Mouse (Mus musculus) gastrocnemius, adult 18-20 months (tissue): ENCODE measurements around the gene Kpna6. TPM values are rescaled to one million over a fixed set of nuclear protein-coding genes. Genes with fewer than 3 reads are reported as not detected.

Experiments
- DNase-seq: peaks from one replicate; pipeline ENCODE4 v3.0.0; 2021; ENCODE audit warnings: low spot score
- total RNA-seq, 2 experiments: library from RNA; stranded (reverse); gene quantifications; 2 replicates each; pipeline ENCODE4 v1.2.3; 2021

Gene Kpna6
- total RNA-seq, 2 experiments from 2014 or later = 74.1 to 78.0 TPM

DNA sequence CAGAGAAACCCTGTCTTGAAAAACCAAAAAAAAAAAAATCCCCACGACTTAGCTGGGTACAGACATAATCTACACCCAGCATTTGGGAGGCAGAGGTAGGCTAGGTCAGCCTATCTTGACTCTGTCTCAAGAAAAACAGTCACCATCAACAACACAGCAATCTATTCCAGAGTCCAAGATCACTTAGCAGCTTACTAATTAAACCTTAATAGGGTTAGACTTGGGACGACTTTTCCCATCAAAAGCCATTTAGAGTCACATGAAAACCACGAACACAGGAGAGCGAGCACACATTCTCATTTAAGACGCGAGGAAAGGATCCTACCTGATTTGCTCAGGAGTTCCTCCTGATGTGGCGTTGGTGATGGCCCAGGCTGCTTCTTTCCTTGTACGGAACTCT lies 22.2 kb downstream of the Kpna6 start:
- DNase-seq = no peak

DNA sequence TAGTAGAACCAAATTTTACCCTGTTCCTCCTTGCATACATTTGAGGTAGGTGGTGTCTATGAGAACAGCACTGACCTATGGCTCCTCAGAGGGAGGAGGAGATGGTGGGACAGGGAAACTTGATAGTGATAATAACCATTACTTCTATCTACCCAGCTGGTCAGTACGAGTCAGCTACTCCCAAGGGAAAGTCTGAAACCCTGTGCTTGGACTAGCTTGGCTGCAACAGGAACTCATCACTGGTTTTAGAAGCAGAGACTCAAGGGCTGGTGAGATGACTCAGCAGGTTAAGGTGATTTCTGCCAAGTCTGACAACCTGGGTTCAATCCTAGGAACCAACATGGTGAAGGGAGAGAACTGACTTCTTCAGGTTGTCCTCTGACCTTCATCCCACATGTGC lies 23.9 kb downstream of the Kpna6 start:
- no peak for DNase-seq

DNA sequence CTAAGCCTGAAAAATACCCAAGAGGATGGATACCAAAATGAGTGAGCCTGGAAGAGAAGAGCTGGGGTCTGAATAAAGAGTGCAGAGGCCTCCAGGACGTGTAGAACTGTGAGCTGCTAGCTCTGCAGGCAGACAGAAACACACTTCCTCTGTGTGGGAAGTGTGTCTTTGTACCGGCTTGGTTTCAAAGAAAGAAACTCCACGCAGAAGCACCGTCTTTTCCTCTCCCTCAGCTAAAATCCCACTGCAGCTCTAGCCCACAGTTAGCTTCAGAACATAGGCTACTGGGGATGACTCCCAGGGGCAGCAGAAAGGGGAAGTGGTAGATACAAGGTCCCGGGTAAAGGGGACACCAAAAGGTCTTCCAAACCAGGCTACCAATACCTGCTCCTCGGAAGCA lies 27.4 kb downstream of the Kpna6 start:
- no peak for DNase-seq

DNA sequence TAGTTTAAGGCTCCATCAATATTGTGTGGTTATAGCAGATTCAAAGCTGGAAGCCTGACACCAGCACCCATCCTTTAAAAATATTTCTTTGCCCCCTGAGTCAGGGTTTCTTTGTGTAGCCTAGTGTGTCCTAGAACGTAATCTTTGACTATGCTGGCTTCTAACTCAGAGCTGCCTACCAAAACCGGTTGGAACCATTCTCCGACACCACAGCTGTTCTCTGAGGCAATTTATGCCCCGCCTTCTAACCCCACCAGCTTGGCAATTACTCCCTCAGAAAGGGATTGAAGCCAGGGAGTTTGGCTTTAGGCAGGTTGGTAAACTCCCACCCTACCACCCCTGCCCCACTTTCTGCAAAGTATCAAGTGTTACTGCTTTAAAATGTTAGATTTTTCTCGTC lies 30.8 kb downstream of the Kpna6 start:
- peak; percentile 13 for DNase-seq

DNA sequence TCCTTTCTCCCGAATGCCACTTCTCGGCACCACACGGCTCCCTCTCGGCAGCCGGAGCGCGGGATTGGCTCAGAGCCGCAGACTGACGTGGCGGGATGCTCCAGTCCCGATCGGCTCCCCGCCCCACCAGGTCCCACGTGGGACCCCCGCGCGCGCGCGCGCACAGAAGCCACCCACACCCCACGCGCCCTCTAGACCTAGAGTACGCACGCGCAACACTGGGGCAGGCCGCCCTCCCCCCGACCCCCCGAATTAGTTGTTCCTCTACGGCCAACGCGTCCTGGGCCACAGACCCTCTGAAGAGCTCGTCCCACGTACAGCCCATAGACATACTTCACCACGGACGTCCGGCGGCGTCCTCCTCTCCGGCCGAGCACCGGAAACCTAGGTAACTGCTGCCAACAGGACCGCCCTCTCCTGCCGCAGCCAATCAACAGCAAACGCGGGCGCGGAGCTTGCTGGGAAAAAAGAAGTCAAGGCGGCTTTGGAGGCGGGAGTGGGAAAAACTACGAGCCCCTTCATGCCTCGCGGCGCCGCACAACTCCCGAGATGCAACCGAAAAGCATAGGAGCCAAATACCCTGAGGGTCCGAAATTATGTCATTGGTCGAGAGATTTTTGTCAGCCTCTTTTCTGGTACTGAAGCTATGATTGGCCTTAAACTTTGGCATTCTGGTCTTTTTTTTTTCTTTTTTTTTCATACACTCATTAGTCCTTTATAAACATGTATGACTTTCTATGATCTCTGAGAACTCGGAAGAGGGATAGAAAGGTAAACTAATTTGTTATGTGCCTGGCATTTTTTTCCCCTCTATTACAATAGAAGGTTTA lies 31.7 kb downstream of the Kpna6 start, which contains the start of gene Txlna:
Gene Txlna (minus strand): TSS at position 428 of the 830 bp plus-strand sequence.
- peak; percentile 97 for DNase-seq

DNA sequence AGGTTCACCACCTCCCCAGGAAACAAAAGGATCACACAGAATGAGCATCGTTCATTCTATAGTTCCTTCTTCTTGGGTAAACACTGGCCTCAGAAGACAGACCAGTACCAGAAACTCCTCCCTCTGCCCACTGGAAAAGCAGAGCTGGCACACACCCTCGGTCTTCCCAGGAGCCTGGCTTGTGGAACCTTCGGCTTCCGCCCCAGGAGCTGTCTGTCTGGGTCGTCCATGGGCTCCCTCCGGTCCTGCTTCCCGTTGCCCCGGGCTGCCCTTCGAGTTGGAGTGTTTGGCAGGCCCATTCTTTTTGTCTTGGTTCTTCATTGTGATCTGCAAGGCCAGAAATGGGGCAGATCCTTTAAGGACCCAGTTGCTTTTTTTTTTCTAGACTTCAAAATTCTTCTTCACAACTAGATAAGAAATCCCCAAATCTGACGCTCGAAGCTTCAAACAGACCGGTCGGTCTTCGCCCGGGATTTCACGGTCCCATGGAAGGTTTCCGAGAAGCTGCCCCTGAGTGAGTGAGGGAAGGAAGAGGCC lies 32.4 kb downstream of the Kpna6 start:
- peak; percentile 14 for DNase-seq

DNA sequence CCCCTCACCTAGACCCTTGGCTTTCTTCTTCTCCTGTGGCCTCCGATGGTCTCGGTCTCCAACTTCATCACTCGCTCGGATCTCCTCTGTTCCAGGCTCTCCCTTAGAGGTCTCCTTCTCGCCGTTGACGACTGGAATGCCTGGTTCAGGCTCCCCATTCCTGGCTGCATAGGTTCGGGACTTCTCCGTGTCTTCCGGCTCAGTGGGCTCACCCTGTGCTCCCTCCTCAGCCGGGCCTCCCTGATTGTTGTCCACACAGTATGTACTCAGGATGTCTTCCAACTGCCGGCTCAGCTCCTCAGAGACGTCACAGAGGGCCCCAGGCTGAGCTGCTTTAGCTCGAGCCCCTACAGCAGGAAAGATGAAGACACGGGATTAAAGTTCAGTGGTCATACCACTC lies 33.3 kb downstream of the Kpna6 start:
- DNase-seq = no peak

DNA sequence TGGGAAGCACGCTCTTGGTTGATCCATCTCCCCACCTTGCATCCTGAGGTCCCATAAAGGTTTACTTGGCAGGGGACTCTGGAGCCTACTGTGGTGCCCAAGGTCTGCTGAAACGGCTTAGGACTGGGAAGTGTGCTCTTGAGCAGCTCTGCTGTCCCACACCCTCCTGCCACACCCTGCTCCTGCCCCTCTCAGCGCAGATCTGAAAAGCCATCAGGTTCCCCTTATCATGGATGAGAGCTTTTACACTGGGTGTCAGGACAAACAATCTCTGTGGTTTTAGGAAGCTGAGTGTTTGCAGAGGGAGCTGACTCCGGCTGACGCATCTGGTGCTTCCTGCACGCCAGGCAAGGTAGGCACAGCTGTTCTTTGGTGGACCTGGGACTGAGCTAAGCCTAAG lies 38.7 kb downstream of the Kpna6 start:
- no peak for DNase-seq

DNA sequence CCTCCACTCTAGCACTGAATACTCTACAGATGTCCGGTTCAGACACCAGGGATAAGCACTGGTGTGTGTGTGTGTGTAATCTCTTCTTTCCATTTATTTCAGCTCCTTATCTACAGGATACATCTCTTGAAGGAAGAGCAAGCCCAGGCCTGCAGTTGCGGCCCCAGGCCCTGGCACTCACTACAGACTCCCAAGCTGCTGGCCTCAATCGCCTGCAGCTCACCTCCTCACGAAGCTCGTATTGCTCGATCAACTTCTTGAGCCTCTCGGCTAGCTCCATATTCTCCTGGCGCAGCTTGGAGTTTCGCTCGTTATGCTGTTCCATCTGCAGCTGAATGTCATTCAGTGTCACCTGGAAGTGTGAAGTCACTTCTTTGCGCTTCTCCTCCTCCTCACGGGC lies 40.7 kb downstream of the Kpna6 start:
- DNase-seq = no peak

DNA sequence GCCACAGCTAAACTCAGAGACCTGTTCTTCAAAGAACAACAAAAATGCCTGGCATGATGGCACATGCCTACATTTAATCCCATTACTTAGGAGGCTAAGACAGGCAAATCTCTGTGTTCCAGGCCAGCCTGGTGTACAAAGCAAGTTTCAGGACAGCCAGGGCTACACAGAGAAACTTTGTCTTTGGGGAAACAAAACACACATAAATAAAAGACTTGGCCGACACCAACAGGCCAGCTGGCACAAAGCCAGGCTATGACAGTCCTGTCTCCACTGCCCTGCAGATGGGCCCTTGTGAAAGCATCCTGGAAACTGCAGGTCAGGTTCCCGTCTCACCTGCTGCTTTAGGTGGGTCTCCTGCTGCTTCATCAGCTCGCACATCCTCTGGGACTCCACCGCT lies 41.6 kb downstream of the Kpna6 start:
- DNase-seq = no peak

DNA sequence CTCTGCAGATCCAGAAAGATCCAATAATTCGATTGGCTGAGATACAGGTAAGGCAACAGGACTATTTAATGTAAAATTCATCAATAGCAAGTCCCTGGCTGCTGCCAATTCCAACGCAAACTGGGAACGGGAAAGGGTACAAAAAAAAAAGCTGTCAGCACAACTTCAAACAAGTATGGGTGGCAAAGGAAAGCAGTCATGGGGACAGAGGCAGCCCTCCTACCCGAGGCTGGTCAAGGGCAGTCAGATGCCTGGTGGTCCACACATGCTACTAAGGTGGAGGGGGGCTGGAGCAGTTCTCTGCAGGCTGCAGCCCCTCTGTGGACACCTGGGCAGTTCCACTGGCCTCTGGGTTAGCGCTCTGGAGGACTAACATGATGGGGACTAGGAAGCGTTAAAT lies 46.5 kb downstream of the Kpna6 start:
- DNase-seq = no peak

DNA sequence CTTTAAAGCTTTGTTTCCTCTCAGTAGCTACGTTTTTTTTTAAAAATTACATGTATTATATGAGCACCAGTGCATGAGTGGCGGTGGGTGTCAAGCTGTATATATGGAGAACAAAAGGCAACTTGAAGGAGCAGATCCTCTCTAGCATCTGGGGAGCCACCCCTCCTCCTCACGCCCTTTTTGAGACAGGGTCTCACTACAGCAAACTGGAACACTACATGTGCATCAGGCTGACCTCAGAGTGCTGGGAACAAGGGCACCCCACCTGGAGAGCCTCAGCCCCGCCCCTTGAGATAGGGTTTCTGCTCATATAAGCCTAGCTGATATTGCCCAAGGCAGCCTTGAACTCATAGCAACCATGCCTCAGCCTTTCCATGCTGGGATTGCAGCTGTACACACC lies 47.1 kb downstream of the Kpna6 start:
- no peak for DNase-seq

DNA sequence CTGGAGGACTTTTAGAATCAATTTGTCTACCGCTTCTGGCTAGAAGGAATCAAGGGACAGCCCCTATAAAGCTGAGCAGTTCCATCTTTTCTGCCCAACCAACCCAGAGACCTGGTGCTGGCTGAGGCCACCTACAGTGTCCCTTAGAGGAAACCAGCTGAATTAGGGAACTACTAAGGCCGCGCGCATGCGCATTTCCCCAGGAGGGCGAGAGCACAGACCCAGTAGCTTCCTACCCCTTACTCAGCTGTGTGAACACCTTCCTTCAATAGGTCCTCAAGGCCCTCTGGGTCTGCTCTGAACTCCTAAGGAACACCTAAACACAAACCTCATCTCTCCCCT lies 47.6 kb downstream of the Kpna6 start:
- DNase-seq = no peak

DNA sequence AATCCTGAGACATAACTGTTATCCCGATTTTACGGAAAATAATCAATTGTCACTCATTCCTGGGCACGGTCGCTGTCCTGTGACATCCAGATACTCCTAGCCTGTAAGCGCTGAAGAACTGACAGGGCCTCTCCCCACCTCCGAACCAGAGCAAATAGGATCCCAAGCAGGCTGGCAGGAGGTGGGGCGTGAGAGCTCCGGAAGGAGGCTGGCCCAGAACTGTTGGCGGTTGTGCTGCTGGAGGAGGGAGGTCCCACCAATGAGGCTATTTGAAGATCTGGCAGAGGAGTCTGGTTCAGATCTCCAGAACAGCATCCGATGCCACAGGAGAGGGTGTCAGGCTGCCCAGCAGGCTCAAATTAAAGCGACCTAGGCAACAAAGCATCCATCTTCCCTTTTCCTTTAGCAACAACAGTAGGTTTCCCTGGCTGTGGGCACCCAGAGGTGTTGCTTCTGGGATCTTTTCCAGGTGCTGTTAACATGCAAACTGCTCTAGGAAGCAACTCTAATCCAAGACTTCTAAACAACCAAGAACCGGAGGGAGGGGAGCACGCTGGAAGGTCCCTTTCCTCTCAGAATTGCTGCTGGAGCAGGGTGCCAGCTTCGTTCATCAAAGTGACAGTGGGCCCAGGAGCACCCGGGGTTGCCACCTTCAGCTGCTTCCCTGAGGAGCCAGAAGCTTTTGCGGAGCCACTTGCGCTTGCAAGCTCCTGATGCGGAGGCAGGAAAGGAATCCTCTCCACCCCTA lies 48.1 kb downstream of the Kpna6 start:
- peak; percentile 90 for DNase-seq

DNA sequence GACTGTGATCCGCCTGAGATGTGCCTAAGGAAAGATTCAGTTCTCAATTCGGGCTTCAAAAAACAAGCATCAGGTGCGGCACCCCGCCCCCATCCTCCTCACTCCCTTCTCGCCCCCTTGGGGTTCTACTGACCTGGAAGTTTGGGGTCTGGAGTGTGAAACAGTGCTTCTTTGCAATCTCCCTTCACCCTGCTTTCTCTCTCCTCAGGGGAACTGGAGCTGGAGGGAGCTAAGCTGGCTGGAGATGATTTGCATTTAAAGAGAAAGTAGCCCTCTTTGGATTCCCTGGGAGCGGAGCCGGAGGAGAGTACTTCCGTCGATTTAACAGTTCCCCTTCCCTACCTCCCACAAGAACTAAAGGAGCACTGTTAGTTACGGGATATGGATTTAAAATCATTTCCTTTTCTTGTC lies 48.9 kb downstream of the Kpna6 start, which contains the start of gene Ccdc28b:
Gene Ccdc28b (minus strand): TSS at position 267 of the 411 bp plus-strand sequence.
- peak; percentile 64 for DNase-seq

DNA sequence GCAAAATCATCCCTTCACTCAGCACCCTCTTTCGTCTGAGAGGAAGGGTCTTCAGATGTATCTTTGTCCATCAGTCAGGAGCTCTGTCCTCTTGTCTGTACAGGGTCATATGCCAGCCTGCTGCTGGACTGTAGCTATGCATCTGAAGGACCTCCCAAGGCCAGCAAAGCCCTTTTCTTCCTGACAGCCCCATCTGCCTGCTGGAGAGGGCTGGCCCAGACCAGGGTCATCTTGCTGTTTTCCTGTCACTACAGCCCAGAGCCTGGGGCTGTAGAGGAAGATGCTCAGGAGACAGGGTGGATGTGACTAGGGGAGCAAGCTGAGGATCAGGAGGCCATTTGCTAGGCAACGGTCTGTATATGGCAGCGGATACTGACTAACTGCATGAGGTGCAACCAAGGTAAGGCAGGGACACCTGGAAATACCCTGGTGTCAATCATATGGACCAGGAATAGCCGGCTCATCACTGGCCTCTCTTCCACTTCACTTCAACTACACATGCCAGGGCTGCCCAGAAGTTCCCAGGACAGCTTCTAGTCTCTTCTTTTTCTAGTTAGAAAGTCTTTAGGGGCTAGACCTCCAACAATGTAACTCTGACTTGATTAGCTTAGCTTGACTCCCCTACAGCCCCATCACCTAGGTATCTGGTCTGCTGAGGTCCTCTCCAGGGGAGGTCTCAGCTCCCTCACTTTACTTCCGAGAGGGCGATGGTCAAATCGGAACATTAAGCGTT lies 49.6 kb downstream of the Kpna6 start:
- no peak for DNase-seq

DNA sequence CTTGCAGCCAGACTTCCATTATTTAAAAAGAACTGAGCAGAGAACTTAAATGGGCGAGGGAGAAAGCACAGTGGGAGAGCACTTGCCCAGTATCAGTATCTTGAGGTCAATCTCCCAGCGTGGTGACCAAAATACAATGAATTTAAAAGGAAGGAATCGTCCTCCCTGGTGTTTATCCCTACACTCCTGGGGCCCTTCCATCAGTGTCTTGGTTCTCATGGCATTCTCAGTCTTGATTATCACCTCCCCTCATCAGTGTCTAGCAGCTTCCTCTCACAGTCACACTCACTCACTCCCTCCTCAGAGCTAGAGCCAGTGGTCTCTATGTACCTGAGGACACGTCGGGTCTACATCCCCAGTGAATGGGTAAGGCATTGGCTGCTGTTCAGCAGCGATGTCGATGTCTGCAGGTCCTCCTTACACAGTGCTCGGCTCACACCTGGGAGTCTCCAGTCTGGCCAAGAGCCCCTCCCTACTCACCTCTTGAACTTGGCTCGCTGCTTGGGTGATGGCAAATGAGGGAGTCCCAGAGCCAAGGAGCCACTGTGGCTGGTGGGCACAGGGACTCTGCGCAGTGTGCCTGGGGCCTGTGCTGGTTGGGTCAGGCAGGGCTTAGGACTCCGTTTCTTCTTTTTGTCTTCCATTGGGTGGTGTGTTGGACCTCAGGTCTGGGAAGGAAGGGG lies 50.3 kb downstream of the Kpna6 start:
- no peak for DNase-seq

DNA sequence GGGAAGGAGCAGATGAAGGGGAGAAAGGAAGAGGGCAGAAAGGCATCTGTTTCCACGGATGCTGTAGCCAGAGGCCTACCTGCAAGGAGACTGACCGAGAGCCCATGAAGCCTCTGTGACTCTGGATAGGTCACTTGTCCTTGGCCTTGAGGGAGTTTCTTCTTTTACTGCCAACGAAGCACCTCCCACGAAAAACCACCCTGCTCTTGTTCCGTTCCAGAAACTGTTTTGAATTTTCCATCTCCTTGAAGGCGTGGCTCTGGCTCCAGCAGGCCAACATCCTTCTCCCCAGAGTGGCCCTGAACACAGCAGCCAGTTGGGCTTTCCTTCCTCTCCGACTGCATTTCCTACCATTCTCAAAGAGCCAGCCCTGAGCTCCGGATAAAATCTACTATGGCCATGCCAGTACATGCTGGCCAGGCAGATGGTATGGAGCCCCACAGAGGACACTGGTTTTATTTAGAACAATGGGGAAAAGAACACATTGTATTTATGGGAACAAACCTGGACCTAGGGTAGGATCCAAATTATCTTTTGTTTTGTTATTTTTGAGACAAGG lies 51.2 kb downstream of the Kpna6 start:
- peak; percentile 55 for DNase-seq

DNA sequence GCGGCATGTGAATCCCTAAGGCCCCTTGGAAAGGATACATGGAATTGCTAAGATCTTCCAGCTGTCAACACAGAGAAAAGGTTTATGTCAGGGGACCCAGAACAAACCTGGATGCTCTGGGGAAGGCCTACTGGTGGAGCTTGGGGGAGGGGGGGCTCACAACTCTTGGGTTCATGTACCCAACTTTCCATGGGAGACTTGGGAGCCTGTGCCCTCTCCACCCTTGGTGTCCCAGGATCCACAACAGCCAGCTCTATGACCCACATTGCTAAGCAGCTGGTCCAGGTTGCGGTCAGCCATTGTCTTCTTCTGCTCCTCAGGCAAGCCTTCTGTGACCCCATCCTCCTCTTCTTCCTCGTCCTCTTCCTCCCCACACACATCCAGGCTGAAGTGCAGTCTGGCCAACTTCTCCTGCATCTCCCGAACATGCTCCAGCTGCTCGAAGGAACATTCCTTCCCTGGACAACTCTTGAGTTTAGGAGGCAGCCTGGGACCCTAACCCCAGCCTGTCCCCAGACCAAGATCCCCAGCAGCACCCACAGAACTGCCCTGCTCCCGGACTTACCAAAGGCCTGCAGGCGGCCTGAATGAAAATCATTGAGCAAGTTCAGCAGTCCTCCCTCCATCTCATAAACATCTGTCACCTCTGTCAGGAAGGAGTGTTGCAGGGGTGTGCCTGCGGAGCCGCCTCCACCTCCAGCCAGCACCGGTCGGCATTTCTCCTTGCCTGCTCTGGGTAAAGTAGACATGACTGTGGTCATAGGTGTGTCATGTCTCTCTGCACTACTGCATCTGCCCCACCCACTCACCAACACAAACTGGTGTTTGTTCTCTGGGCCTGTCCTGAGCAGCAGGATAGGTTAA lies 51.9 kb downstream of the Kpna6 start:
- DNase-seq = no peak
